Mouse (Mus musculus): ENCODE results near the gene Tbc1d23.

Tbc1d23 gene

DNA sequence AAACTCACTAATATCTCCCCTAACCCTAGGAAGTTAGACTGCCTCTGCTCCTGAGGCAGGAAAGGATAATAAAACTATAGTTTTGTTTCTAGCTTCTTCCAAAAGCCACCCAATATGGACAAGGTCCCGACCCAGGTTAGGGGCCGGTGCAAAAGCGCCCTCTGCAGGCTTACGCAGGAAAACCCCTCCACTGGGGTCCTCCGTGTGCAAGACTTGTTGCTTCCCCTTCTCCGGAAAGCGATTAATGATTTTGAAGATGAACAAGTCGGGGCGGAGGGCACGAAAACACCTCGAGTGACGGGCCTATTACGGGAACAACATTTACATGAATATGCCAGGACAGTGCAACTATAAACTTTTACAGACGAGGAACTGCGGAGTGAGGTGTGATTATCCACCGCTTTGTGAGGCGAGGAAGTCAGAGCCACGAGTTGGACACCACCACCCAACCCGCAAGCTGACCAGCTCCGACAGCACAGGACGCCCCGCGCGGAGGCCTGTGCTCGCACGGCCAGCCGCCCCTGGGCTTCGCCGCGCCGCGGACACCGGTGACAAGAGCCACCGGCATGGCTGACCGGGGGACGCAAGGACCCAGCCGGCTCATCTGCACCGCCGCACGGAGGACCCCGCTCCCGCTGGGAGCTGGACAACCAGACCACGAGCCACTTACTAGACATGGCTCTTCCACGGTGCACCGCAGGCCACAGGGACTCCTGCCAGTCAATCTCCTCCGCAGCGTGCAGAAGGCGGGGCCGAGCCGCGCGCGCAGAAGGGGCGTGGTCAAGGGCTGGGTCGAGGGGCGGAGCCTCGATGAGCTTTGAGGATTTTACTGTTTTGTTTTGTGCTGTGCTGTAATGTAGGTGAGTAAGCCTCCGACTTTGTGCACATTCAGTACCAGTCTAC, 64.4 kb downstream of the Tbc1d23 start, which contains the start of gene Nit2:
Gene Nit2, minus strand, starts transcription at position 731 of the 903 bp plus-strand sequence.
- in situ Hi-C loops (cut with MboI; ENCODE audit: low sequenced_read_pairs) = no loop called here

- in situ Hi-C loops (cut with MboI; ENCODE audit: low sequenced_read_pairs) = no loop called here
These were observed 65.2 kb downstream of the Tbc1d23 start for GRCm38 (mm10) chr16:57166086-57166485.

- in situ Hi-C loops (cut with MboI; ENCODE audit: low sequenced_read_pairs) = no loop called here
These were observed 66.1 kb downstream of the Tbc1d23 start for GRCm38 (mm10) chr16:57165157-57165556.

- in situ Hi-C loops (cut with MboI; ENCODE audit: low sequenced_read_pairs) = no loop called here
These were observed 67.6 kb downstream of the Tbc1d23 start for GRCm38 (mm10) chr16:57163694-57164093.

DNA sequence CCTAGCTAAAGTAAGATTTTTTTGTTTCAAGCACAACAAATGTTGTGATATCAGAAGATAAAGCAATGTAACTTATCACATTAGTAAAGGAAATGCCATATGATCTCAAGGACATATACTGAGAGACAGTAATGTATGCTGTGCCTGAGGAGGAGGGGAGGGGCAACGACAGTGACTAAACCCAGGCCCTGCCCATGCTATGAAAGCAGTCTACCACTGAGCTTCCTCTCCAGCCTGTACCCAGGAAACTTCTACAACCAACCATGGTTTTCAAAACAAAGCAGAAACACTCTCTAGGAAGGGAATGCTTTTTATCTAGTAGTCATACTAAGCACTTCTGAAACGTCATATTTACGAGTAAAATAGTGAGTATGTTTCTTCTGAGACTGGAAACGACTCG, 68.5 kb downstream of the Tbc1d23 start:
- in situ Hi-C loops (cut with MboI; ENCODE audit: low sequenced_read_pairs) = no loop called here

- in situ Hi-C loops (cut with MboI; ENCODE audit: low sequenced_read_pairs) = no loop called here
These were observed 71.5 kb downstream of the Tbc1d23 start for GRCm38 (mm10) chr16:57159835-57160234.

DNA sequence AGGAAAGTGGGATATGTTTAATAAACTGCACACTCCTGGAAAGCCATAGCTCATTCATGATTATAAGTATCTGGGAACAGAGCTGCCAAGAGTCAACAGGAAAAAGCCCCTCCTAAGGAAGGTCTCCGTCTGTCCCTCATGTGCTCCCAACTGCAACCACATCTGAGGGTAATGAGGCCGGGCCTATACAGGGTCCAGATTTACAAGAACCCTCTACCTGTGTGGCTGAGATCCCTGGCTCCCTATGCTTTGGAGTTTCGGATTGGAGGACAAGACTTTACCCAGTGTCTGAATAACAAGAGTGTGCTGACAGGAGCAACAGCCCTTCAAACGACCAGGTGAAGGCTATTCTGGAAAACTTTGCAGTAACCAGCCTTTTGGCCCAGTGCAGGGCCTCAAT, 73.6 kb downstream of the Tbc1d23 start:
- in situ Hi-C loops (cut with MboI; ENCODE audit: low sequenced_read_pairs) = no loop called here

GRCm38 (mm10) chr16:57157076-57157475, 74.2 kb downstream of the Tbc1d23 start:
- in situ Hi-C loops (cut with MboI; ENCODE audit: low sequenced_read_pairs) = no loop called here

GRCm38 (mm10) chr16:57155899-57156298, 75.4 kb downstream of the Tbc1d23 start:
- in situ Hi-C loops (cut with MboI; ENCODE audit: low sequenced_read_pairs) = no loop called here

DNA sequence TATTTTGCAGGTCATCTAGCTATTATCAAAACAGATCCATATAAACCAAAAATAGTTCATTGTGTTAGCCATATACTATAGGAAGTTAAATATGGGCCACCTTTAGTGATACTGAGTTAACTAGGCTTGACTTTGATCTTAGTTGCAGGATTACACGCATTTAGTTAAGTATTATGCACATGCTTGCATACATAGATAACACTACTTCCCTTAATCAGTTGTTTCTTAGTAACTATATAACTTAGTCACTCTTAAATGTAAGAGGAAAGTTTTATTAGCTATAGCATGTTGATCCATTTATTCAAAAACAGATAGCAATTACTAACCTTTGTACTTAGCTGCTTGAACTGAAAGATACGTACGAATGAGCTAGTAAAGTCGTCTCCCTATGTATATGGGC, 79.9 kb downstream of the Tbc1d23 start:
- in situ Hi-C loops (cut with MboI; ENCODE audit: low sequenced_read_pairs) = no loop called here

DNA sequence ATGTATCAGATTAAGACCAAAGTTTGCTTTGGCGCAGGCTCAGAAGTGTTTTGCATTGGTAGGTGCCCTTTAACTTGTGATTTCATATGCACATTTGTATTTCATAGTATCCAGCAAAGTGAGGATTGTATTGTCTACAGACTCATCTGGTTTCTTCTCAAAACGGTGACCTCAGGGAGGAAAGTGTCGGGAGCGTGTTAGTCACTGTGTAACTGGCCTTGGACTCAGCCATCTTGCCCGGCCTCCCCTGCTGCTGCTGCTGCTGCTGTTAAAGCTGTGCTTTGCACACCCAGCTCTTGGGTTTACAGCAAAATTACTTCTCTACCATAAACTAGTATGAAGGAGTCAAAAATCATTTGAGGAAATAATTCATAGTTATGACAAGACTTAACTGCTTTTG, 86.6 kb downstream of the Tbc1d23 start:
- in situ Hi-C loops (cut with MboI; ENCODE audit: low sequenced_read_pairs) = no loop called here

GRCm38 (mm10) chr16:57133611-57134010, 97.7 kb downstream of the Tbc1d23 start:
- in situ Hi-C loops (cut with MboI; ENCODE audit: low sequenced_read_pairs) = no loop called here

- in situ Hi-C loops (cut with MboI; ENCODE audit: low sequenced_read_pairs) = no loop called here
These were observed 99.0 kb downstream of the Tbc1d23 start for GRCm38 (mm10) chr16:57132326-57132725.

- in situ Hi-C loops (cut with MboI; ENCODE audit: low sequenced_read_pairs) = no loop called here
These were observed 99.8 kb downstream of the Tbc1d23 start for GRCm38 (mm10) chr16:57131544-57131943.

GRCm38 (mm10) chr16:57130752-57131400, 100.4 kb downstream of the Tbc1d23 start:
- in situ Hi-C loops (cut with MboI; ENCODE audit: low sequenced_read_pairs) = no loop called here

GRCm38 (mm10) chr16:57127825-57128224, 103.5 kb downstream of the Tbc1d23 start:
- in situ Hi-C loops (cut with MboI; ENCODE audit: low sequenced_read_pairs) = no loop called here

DNA sequence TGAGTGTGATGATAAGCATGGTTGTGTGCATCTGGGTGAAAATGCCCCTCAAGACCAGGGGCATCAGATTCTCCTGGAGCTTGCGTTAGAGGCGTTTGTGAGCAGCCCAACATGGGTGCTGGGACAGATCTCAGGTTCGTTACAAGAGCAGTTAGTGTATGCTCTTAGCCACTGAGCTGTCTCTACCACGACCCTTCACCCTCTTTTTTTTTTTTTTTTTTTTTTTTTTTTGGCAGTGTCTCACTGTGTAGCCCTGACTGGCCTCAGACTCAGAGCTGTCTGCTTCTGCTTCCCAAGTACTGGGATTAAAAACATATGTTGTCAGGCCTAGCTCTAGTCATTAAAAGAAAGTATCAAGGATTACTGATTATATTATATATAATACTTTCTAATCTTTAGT, 105.0 kb downstream of the Tbc1d23 start:
- in situ Hi-C loops (cut with MboI; ENCODE audit: low sequenced_read_pairs) = no loop called here

DNA sequence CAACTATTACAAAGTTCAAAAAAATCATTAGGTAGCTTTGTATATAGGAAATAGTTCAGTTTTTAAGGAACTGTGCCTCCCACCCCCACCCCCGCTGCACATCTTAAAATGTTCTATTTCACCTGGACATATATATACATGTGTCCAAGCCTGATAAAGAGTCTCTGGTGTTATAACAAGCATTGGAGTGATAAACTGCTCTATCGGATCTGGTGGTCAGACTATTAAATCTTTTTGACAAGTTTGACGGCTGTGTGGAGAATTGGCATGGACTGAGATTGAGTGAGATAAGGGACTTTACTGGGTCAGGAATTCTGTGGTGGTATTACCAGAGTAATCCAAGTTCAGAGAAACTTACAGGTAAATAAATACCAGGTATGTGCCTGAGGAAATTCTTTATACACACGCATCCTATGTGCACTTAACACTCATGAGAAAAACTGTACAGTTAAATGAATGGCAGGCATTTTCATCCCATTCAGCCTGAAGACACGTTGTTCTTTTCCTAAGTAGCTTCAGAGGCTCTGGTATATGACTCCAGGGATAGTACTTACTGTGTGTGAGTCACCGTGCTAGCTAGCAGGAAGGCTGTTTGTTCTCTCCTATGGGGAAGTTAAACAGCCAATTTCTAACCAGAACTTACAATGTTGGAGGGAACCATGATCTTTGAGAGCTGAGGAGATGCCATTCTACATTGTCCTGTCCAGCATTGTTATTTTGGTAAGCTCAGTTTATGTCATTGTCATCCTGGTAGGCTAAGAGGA, 108.4 kb downstream of the Tbc1d23 start:
- in situ Hi-C loops (cut with MboI; ENCODE audit: low sequenced_read_pairs) = no loop called here

- in situ Hi-C loops (cut with MboI; ENCODE audit: low sequenced_read_pairs) = no loop called here
These were observed 109.4 kb downstream of the Tbc1d23 start for GRCm38 (mm10) chr16:57121816-57122415.

- in situ Hi-C loops (cut with MboI; ENCODE audit: low sequenced_read_pairs) = no loop called here
These were observed 110.1 kb downstream of the Tbc1d23 start, which contains the start of gene Tomm70a for GRCm38 (mm10) chr16:57120913-57121815. Gene Tomm70a (plus strand): TSS chr16:57121703.

All from CH12F3 (cell line).